Mouse (Mus musculus): Measurements from ENCODE around the gene Nckap5.

DNA sequence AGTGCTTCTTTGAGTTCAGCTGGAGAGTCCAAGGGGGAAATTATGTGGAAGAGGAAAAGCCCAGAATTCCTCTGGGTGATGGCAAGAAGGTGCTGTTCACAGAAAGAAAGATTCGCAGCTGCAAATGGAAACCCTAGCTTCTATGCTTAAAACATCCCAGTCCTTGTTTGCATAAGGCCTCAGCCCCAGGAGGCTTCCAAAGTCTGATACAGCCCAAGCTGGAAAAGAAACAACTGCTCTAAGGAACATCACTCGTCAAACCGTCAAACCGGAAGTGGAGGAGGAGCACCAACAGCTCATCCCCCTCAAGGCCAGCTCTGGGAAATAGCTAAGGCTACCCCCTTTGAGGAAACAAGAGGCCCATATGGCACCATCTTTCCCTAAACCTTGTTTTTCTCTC is 286.1 kb downstream of the Nckap5 start:
- TF ChIP-seq CTCF (IDR thresholded peaks at IDR 0.05 in 2 of 3, conservative IDR thresholded peaks at IDR 0.05 in 1 of 3; ENCODE audit: control insufficient read depth in 1 of 3, insufficient read depth in 1 of 3, low read depth in 2 of 3, low read length in 3 of 3, poor library complexity in 1 of 3, severe bottlenecking in 1 of 3) (no peak), POLR2AphosphoS5 (IDR thresholded peaks at IDR 0.05; ENCODE audit: borderline replicate concordance, low read depth, low read length) (no peak), TAL1 (IDR thresholded peaks at IDR 0.05; ENCODE audit: low read length) (no peak), EP300 (IDR thresholded peaks at IDR 0.05; ENCODE audit: low read depth in 1 of 2, low read length in 2 of 2) (no peak), POLR2A (IDR thresholded peaks at IDR 0.05; ENCODE audit: control insufficient read depth in 1 of 2, insufficient read depth in 1 of 2, low read depth in 1 of 2, low read length in 2 of 2, poor library complexity in 1 of 2) (no peak), GATA1 (IDR thresholded peaks at IDR 0.05; ENCODE audit: low read depth, low read length) (no peak), ELF1 (IDR thresholded peaks at IDR 0.05; ENCODE audit: low read depth, low read length) (no peak), HCFC1 (IDR thresholded peaks at IDR 0.05; ENCODE audit: low read depth, low read length) (no peak), ZC3H11A (IDR thresholded peaks at IDR 0.05; ENCODE audit: low read depth, low read length) (no peak), MAFK (IDR thresholded peaks at IDR 0.05; ENCODE audit: borderline replicate concordance, low read depth, low read length) (no peak), NELFE (IDR thresholded peaks at IDR 0.05; ENCODE audit: low read depth, low read length) (no peak), JUND (IDR thresholded peaks at IDR 0.05; ENCODE audit: low read depth, low read length) (no peak), TCF12 (IDR thresholded peaks at IDR 0.05; ENCODE audit: low read depth, low read length) (no peak), GABPA (IDR thresholded peaks at IDR 0.05; ENCODE audit: low read depth, low read length) (no peak)

Measured in MEL (cell line).